Mouse (Mus musculus): ENCODE measurements at regions not wholly inside any gene's neighbourhood (a gene's known extent, or its start where the extent isn't known, plus 50 kb on each side); places are given as distances from the start of the nearest gene placed in this dataset.
"Not testable (repeated sequence)": the region's sequence is repeated elsewhere in the genome, so short reads cannot be mapped to it uniquely, and the experiment has no call there.

DNA sequence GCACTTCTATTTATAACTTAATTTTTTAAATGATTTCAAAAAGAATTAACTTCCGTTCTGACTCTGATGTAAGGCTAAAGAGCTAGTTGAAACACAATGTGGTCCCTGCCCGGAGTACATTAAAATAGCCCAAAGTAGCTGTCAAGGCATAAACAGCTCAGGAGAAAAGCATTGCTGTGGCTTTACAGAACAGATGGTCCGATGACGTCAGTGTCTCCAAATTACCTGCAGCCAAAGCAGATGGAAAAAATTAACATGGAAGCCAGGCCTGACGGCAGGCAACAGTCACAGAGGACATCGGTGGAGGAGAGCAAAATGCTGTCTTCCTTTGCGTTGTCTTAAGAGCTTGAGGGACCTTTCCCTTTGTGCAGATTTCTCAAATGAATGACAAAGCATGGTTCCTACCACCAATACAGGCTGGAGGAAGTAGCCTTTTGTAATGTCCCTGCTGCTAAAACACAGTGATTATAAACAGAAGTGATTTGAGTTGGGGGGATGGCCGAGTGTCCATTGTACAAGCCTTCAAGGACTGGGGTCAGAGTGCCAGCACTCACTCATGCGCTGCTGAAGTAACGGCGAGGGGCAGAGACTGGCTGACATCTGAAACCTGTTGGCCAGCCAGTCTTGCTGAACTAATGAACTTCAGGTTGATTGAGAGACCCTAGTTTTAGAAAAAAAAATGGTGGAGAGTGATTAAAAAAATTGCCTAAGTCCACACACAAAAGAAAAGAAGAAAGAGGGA is 101.8 kb upstream of the Plcl2 start:
- DNase-seq (ENCODE audit: low spot score), result no peak

DNA sequence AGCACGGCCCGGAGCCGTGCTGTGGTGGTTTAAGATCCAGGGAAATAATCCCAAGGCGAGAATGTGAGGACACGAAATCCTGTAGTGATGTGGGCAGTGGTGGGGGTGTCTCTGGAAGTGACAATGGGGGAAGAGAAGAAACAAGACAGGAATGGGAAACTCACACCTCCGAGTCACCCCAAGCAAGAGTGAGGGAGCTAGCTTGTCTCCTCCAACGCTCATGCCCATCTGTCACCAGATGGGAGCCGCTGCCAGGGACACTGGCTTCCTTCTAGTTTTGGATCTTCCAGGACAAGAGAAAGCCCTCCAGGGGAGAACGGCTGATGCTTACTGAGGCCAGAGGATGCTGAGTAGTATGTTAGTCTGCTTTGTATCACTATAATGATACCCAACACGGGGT is 100.6 kb upstream of the Plcl2 start:
- no peak for DNase-seq (ENCODE audit: low spot score)

DNA sequence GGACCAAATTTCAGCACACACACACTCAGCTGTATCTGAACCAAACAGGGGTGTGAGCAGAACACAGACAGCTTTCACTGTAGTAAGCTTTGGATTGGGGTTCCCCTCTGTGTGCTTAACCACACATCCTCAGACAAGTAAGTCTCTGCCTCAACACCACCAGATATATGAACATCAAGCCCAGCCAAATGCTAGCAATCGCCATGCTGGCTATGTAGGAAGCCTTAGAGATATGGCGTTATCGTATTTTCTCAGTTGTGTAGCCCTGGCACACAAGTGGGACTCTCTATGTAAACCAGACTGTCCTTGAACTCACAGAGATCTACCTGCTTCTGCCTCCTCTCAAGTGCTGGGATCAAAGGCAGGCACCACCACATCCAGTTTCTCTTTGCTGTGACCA is 99.9 kb upstream of the Plcl2 start:
- DNase-seq (ENCODE audit: low spot score), result no peak

DNA sequence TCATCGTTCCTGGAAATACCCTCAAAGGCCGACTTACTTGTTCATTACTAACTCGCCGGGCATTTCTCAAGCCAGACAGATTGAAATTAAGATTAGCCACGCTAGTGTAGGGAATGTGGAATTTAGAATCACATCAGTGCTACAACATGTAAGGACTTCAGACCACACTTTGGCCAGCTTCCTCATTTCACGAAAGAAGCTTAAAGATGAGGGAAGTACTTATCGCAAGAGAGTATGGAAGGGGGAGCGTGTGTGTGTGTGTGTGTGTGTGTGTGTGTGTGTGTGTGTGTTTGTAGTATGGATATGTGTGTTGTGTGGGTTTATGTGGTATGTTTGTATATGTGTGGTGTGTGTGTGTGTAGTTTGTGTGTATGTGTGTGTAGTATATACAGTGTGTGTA is 99.3 kb upstream of the Plcl2 start:
- DNase-seq (ENCODE audit: low spot score), result no peak

DNA sequence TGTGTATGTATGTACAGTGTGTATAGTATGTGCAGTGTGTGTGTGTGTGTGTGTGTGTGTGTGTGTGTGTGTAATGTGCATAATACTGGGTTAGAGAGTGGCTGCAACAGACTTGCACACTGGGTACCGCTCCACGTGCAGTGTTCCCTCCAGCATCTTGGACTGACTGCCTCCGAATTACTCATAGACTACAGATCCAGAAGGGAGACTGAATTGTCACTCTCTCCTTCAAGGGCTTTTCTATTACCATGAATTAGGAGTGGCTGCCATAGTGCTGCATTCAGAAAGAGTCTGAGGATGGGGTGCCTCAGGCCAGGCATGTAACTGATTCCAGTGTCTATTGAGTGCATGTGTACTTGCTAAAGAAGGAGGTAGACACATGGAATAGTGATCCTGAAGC is 98.9 kb upstream of the Plcl2 start:
- DNase-seq (ENCODE audit: low spot score), result no peak

DNA sequence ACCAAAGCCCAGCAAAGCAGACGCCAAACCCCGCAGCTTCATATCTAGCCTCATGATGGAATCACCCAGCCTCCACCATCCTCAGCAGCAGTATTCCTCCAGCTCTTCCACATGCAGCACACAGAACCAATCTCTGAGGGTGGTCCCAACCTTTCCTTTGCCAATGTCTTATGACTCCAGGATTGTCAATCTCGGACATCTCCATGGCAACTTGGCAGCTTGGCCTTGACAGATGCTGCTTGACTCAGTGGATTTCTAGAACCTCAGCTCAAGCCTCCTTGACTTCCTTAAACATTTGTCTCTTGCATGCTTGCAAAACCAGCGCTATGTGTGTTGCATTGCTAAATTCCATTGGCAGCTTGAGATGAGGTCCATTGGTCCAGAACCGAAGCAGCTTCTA is 96.8 kb upstream of the Plcl2 start:
- no peak for DNase-seq (ENCODE audit: low spot score)

DNA sequence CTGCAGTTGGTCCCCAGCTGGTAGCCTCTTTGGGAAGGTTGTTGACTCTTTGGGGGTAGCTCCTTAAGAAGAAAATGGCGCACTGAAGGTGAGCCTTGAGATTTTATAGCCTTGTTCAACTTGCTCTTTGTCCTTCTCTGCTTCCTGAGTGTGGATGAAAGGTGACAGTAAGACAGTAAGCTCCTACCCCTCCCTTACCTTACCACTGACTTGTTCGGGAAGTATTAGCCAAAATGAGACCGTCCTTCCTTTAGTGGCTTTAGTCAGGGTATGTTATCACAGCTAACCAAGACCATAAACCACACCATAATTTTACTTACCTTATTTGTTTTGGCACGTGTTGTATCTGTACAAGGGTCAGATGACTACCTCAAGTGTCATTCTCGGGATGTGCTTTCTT is 95.3 kb upstream of the Plcl2 start:
- DNase-seq (ENCODE audit: low spot score), result no peak

DNA sequence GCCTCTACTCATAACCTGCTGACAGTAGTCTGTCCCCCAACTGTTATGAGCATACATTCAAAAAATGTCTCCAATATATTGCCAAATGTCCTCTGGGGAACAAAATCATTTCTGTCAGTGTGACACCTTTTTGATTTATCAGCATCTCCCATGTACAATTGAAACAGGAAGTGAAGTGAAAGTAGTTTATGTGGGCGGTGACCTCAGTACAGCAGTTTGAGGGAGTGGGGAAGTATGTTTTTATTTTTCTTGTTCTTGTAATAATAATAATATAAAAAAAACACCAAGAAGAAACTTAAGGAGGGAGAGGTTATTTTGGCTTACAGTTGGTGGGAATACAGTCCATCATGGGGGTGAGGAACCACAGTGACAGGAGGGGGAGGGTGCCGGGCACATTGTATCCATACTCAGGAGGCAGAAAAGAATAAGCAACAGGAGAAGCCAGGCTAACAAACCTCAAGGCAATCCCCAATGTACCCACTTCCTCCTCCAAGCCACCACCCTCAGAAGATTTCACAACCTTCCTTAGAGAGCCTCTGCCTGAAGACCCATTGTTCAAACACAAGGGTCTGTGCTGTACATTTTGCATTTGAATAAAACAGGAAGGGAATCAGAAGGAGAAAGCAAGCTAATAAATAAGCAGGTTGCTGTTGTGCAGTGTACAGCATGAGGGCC is 93.7 kb upstream of the Plcl2 start:
- no peak for DNase-seq (ENCODE audit: low spot score)

DNA sequence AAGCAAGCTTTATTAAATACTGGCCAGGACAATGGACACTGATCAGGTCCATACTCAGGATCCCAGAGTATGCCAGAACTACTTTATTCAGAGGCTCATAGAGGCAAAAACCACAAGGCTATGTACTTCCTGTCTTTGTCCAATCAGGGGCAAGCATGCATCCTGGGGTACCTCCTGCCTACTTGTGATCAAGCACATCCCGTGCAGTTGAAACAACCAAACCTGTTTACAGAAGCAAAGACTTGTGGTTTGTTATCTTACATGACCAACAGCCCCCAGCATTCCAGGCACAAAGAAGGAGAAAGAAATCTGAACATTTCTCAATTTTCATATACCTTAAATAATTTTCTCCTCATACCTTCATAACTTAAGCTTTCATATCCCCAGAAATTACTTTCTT is 93.1 kb upstream of the Plcl2 start:
- DNase-seq (ENCODE audit: low spot score), result no peak

DNA sequence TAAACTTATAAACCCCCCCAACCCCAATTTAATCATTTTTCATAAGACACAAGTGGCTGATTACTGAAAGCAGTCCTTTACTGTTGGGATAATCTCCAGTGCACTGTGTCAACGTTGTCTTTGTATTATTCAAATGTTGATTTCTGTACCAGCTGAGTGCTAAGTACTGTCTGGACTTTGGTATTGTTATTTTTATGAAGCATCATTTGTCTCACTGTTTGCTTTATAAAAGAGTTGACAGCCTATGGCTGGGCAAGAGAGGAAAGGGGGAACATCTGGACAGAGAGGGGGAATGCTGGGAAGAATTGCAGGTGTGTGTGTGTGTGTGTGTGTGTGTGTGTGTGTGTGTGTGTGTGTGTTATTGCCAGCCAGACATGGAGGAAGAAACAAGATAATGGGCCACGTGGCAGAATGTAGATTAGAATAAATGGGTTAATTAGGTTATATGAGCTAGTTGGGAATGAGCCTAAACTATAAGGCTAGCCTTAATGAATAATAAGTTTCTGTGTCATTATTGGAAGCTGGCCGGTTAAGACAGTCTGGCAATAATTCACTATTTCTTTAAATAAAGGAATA is 92.6 kb upstream of the Plcl2 start:
- DNase-seq (ENCODE audit: low spot score), result no peak

DNA sequence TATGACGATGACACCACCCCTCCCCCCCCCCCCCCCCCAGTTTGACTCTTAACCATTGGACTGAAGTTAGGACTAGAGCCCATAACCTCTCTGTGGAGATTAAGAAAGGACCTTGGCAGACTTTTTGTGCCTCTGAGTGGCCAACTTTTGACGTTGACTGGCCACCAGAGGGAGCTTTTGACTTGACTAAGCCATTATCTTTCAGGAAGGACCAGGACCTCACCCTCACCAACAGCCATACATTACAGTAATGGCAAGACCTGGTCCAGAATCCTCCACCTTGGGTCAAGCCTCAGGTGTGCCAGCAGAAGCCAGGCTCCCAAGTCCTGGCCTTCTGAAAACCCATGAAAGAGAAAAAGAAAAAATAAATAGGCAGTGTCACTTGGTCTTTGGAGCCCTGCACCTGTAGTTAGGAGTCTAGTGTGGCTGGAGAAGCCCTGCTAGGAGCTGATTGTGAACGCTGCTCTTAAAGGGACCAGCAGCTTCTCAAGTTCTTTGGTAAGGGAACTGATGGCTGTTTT is 90.3 kb upstream of the Plcl2 start:
- DNase-seq (ENCODE audit: low spot score), result peak; percentile 63

DNA sequence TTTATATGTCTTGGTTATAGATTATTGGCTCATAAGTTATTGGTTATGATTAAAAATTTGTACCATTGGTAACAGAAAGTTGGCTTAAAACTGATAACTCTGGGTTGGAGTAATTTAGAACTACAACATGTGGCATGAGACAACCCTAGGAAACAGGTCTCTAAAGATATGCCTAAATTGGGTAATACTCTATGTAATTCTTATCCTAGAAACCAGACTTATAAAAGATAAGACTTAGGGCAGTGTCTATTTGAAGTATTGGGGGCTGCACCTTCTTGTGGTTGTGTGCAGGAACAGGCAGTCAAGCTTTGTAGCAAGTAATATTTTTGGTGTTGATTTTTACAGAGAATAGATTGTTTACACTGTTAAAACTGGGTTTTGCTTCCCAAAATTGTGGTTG is 89.7 kb upstream of the Plcl2 start:
- DNase-seq (ENCODE audit: low spot score), result not testable (repeated sequence)

DNA sequence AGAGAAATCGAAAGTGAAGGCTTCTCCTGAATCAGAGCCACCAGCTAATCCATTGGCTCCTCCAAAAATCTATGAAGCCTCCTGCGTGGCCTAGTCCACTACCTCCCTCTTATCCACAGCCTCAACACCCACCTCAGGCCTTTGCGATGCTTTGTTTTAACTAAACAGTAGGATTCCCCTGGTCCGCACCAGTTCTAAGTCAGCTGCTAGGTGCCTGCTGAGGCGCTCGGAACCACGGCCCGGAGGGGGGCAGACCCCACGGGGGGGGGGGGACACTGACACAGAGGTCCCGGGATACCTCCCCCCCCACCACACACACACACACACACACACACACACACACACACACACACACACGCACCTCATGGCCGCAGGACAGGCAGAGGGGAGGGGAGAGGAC is 89.2 kb upstream of the Plcl2 start:
- peak; percentile 41 for DNase-seq (ENCODE audit: low spot score)

DNA sequence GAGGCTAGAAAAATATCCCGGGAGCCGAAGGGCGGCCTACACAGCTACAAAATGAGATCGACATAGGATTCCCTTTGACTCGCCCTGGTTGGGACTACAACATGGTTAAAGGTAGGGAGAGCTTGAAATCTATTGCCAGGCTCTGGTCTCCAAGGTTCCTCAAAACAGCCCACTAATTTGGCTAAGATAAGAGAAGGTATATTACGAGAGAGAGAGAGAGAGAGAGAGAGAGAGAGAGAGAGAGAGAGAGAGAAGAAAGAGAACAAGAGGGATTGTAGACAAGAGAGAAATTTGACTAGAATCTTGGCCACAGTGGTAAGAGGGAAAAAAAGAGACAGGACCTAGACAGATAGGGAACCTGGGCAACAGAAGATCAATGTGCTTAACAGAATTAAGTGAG is 88.5 kb upstream of the Plcl2 start:
- DNase-seq (ENCODE audit: low spot score), result no peak

DNA sequence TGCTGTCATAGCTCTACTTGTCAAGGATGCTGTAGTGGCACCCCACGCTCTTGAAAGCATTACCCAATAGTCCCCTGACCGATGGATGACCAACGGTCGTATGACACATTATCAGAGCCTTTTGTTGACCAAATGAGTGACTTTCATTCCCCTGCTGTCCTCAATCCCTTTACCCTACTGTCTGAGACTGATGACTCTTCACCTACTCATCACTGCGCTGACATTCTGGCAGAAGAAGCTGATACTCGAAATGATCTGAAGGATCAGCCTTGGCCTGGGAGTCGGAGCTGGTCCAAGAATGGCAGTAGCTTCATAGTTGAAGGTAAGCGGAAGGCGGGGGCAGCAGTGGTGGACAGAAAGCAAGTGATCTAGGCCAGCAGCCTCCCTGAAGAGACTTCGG is 87.7 kb upstream of the Plcl2 start:
- DNase-seq (ENCODE audit: low spot score), result no peak

DNA sequence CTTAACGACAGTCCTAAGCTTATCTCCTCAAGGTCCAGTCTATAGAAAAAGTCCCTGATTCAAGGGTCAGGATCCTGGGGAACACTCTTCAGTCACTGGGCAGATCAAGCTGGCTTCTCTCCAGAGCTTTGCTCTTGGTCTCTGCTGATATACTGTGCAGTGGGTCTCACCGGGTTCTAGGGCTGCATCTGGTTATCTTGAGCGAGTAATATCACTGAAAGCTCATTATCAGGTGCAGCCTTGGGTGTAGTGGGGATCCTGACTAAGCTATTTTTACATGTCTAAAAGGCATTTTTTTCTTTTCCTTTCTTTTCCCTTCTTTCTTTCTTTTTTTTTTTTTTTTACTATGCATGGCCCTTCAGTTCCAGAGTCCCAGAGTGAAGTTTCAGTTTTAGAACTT is 84.1 kb upstream of the Plcl2 start:
- DNase-seq (ENCODE audit: low spot score), result no peak

DNA sequence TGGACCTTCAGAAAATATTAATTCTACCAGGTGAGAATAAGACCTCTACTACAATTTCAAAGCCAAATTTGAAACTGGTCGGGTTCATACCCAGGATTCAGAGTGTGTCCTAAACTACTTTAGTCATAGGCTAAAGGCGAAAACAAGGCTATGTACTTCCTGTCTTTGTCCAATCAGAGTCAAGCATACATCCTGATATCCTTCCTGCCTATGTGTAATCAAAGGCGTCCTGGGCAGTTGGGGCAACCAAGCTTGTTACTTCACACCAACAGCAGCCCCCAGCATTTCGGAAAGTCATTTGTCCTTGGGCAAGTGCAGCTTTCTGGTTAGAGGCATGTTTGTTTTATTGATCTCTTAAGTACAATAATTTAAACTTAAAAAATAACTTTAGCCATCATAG is 83.7 kb upstream of the Plcl2 start:
- no peak for DNase-seq (ENCODE audit: low spot score)

DNA sequence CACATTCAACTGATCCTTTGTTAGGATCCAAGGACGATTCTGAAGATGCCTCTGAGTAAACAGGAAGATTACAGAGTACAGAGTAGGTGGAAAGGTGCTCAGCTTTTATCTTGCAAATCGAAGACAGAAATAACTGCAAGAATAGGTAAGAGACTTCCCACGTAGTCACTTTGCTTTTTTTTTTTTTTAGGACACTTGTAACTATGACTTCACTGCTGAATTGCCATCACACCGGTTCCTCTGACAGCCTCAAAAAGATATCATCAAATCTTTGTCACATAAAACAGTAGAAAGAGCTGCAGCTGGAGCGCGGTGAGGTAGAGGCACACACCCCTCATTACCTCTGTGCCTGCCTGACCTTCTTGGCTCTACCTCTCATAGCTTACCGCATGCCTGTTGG is 83.1 kb upstream of the Plcl2 start:
- no peak for DNase-seq (ENCODE audit: low spot score)

DNA sequence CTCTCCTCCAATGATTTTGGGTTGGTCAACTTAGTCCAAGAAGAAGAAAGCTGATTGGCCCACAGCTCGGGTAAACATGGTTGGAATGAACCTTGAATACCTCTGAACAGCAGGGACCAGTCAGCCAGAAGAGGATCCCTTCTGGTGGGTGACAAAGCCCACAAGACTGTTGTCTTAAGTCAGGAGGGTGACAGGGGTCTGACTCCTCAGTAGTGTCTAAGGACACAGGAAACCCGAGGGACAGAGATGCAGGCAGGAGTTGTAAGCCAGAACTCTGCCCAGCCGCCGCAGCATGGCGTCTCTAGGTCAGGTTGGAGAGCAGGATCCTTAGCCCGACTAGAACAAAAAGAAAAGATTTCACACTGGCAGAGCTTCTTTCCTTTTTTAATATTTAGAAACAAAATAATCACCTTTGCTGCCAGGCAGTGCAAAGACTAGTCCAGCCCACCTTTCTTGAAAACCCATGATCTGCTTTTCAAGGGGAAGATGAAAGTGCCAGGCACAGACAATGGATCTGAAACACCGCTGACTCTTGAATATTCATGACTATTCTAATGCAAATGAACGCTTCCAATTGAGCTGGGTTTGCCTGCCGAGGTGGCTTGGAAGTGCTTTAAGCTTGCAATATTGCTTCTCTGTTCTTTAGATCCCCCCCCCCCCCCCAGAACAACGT is 81.7 kb upstream of the Plcl2 start:
- no peak for DNase-seq (ENCODE audit: low spot score)

DNA sequence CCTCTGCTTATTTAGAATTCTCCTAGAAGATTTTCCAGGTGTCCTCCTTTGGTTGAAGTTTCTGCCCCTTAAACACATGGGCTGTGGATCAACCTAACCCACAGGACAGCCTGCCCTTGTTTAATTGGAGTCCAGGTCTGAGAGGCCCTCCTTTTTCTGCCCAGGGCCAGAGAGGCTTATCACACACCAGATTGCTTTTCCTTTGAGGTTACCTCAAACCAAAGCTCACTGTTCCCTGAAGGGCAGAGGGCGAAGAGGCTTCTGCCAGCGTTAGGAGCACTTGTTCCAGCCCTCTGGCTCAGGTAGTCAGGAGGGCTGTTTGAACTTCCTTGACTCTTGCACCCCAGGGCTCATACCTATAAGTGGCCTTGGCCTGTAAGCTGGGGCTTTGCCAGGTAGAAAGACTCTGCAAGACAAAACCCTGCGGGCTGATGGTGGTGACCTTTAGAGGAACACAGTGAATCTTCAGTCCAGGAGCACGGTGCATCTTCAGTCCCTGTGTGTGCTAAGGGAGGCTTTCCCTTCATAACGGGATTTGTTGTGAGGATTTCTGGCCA is 81.1 kb upstream of the Plcl2 start:
- no peak for DNase-seq (ENCODE audit: low spot score)

DNA sequence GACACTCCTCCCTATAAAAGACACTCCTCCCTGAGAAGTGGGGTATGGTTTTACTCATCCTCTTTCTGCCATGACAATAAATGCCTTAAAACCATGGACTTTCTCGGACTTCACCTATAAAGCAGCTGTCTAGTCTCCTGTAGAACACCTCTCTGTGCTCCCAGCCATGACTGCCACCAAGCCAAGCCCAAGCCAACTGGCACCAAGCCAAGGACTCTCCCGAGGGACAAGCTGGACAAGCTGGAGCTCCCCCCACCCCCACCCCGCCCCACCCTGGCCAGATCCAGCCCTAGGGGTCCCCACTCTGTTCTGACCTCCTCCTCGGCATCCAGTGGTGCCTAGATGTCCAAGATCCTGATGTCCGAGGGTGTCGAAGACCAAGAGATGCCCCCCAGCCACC is 76.6 kb upstream of the Plcl2 start:
- DNase-seq (ENCODE audit: low spot score), result no peak

DNA sequence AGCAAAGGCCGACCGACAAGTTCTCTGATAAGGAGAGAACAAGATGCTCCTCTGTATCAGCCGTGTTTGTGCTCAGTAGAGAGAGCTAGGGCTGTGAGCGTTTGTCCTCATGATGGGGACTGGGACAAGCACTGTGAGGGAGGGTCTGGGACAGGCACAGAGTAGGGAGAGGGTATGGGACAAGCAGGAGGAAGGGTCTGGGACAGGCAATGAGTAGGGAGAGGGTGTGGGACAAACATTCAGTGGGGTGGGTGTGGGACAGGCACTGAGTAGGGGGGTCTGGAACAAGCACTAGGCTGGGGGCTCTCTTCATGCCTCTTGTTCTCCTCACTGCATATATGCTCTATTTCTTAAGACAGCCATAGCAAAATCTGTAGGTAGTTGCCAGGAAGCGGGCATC is 70.2 kb upstream of the Plcl2 start:
- no peak for DNase-seq (ENCODE audit: low spot score)

DNA sequence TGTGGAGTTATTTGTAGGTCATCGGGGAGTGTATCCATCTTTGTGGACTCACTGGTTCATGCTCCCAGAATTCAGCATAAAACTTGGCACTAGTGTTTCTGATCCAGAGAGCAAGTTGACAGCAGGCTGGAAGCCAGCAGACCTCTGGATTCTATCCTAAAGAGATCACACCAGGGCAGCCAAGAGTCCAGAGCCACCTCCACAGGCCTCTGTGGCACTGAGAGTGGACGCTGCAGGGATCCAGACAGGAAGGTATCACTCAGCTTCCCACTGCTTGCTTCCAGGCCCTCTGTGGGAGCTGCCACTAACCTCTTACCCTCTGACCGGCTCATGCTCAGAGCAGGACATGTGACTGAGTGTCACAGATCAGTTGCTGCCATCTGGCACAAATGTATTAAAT is 69.8 kb upstream of the Plcl2 start:
- DNase-seq (ENCODE audit: low spot score), result peak; percentile 64
